Mouse (Mus musculus) frontal cortex, postnatal 25 days (tissue): ENCODE results near the gene Rfc1.
"Not testable (repeated sequence)": the region's sequence is repeated elsewhere in the genome, so short reads cannot be mapped to it uniquely, and the experiment has no call there.

Experiments
- DNase-seq, 2 experiments: peaks; one replicate each; pipeline ENCODE4 v3.0.0; 2022; ENCODE audit warnings: low spot score in 2 of 2

The Rfc1 gene

DNA sequence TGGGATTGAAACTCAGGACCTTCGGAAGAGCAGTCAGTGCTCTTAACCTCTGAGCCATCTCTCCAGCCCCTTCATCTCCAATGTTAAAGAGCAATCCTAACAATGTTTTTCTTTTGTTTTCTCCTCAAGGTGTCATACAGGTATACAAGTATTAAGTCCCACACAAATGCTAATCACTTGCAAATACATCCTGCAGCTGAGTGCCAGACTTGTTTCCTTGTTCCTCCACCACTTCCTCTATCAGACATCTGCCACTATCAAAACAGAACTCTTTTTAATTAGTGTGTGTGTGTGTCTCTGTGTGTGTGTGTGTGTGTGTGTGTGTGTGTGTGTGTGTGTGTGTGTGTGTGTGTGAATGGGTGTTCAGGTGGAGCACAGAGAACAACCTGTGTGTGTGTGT, 35.8 kb downstream of the Rfc1 start:
- DNase-seq, result not testable (repeated sequence)

DNA sequence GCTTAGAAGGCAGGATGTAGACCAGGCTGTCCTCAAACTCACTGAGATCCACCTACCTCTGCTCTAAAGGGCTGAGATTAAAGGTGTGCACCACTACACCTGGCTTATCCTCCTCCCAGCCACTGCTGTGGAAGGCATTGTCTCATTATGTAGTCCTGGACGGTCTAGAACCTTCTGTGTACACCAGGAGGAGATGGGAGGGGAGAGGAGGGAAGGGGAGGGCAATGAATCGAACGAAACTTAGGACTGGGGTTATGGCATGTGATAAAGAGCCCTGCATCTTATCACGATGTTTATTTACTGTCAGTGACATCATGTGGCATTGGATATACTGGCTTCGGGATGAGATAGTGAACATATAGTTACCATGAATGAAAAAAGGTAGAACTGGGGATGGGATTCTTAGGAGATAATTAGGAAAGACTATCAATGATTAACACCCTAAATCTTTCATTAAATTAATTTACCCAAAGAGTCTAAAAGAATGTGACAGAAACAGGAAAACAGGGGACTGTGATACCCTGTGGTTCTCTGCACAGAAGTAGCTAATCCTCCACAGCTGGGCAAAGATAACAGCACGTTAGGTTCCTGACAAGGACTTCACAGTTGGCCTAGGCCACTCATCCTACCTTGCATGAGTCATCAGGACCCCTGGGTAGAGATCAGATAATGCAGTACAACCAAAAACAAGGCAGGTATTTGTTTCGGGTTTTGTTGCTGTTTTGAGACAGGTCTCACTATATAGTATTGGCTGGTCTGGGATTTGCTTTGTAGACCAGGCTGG, 37.1 kb downstream of the Rfc1 start:
- no peak for DNase-seq

DNA sequence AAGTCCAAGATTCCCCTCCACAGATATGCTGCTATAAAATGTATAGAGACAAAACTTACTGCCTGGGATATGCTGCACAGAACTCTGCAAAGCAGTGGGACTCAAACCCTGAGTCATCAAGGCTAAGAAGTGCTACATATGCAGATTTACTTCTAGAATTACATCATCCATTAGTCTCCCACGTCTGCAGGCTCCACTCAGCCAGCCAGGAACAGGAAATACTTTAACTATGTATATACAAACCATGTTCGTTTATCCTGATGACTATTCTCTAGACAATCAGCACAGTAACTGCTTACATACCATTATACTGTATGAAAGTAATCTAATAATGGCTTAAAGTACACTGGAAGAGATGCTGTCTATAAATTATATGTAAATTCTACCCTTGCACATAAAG, 41.2 kb downstream of the Rfc1 start:
- DNase-seq, result no peak

DNA sequence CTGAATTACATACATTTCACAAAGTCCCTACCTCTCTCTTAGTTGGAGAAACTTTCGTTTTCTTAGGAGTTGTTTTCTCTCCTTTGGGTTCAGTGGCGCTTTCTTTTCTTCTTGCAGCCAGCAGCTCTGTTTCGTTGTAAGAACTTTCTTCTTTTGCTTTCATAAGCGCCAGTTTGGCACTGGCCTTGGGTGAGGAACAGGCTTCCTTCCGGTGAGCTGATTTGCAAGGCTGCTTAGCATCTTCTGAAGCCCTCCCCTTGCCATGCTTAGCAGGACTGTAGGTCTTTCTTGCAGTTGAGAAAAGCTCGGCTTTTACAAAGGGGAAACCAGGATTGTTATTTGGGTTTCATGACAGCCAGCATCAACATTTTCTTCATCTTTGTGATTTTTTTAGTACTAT, 41.8 kb downstream of the Rfc1 start:
- no peak for DNase-seq

DNA sequence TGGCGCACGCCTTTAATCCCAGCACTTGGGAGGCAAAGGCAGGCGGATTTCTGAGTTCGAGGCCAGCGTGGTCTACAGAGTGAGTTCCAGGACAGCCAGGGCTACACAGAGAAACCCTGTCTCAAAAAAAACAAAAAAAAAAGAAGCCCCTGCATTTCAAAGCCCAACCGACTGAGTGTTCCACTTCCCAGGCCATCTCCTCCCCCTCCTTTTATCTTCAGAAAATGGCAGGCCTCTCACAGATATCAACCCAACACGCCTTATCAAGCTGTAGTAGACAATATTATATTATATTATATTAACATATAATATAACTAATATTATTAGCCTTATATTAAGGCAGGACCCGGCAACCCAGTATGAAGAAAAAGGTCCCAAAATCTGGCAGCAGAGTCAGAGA, 46.5 kb downstream of the Rfc1 start:
- not testable (repeated sequence) for DNase-seq

DNA sequence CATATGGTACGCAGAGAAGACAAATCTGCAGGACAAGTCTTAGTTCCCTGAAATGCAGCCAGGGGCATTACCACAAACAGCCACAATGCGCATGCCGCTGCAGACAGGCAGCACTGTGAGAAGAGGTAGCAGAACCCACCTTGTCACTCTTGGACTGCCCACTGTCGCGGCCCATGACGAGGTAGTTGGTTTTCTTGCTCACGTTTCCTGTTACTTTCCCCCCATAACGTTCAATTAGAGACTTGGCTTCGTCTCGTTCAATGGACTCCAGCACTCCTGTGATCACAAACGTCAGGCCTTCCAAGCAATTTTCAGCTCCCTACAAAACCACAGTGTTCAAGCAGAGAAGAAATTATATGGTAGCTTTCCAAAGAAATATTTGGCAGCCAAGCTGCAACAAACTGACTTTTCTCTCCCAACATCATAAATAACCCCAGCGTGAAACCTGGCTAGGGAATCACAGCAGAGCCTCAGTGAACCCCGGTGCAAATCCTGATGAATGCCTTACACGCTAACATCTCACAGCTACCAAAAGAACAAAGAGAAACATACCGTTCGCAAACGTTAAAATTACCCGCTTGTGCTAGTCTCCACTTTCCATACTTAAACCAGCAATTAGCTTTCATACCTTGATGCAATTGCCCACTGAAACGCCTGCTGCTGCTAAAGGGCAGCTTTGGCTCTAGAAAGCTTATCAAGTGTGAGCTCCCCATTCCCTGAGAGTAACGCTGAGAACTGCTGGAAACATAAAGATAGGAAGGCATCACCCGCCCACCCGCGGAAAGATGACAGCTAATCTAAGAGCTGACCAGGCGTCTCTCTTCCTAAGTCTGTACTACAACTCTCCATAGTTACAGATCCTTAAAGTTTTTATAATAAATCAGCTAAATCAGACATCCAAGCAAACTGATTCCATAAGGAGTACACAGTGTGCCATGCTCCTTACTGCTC, 47.4 kb downstream of the Rfc1 start:
- no peak for DNase-seq

DNA sequence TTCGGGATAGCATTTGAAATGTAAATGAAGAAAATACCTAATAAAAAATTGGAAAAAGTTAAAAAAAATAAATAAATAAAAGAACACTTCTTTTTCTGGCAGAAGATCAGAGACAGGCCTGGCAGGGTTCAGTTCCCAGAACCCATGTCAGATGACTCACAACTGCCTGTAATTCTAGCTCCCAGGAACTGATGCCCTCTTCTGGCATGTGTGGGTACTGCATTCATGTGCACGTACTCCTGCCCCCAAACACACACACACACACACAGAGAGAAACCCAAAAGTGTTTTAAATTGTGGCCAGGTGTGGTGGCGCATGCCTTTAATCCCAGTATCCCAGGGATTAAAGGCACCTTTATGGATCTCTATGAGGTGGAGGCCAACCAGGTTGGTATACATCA, 51.3 kb downstream of the Rfc1 start:
- no peak for DNase-seq

DNA sequence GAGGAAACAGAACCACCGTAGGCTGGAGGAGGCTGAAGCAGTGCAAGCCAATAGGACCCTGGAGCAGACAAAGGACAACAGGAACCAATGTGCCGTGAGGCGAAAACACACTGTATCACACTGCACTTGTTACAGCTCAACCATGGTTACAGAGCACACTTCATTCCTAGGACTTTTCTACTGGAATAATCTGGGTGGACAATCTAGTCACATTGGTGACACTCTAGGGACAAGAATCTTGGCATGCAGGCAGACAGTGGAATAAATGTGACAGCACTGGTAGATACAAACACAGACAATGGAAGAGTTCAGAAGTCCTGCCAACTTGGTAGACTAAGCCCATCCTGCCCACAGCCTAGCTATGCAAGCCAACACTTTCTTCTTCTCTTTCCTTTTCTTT, 54.3 kb downstream of the Rfc1 start:
- DNase-seq, result no peak

DNA sequence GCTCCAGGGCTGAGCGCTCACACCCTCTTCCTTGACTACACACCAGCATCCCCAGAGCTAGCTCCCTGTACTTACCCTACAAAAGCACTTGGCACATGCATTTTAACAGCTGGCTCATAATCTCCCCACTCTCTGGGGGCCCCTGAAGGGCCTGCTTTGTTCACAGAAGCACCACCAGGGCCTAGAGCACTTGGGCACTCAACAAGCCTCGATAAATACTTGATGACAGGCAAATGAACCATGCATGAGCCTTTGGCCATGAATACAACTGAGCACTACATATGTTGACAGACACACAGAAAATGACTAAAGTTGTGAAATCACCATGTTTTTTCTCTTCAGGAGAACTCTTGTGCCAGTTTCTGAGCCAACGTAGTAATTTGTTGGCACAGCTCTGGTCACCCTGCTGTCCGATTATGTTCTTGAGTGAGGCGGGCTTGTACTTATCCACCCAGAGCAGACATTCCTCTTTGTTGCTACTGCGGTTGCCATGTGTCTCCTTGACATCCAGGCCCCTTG, 56.3 kb downstream of the Rfc1 start:
- DNase-seq, result no peak

DNA sequence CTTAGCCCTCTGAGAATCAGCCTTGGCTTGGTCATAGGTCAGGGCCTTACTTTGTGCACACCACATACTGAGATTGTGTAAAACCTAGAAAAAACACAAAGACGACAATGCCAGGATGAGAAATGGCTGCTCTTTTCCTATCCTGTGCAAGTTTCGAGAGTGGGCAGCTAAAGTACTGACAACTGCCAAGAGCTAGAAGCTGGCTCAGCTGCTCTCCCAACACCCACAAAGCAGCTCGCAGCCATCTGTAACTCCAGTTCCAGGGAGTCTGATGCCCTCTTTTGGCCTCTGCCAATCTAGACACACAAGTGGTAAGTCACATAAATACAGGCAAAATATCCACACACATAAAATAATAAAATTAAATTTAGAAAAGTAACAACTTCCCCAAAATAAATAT, 61.5 kb downstream of the Rfc1 start:
- DNase-seq, result no peak

DNA sequence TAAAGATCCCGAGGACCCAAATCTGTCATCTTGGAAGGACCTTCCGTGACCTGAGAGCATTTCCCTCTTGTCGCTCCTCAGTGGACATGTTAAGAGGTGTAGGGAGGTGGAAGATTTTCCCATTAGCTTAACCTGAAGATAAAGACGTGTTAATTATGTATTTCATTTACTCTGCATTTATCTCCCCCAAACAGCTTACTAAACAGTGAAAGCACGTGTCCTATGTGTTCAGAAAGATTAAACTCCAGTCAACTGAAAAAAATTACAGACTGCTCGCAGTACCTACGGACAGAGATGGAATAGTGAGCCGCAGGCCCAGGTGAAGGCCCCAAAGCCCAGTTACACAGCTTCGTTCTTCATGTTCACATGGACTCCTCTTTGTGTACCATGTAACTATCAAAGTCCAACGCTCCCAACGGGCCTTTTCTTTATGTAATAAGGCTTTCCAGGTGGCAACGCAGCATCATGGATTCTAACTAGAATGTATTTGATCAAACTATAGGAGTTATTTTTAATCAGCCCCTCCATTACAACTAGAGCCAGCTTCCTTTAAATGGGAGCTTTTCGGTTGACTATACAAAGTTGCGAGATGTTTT, 77.5 kb downstream of the Rfc1 start:
- DNase-seq, result no peak

DNA sequence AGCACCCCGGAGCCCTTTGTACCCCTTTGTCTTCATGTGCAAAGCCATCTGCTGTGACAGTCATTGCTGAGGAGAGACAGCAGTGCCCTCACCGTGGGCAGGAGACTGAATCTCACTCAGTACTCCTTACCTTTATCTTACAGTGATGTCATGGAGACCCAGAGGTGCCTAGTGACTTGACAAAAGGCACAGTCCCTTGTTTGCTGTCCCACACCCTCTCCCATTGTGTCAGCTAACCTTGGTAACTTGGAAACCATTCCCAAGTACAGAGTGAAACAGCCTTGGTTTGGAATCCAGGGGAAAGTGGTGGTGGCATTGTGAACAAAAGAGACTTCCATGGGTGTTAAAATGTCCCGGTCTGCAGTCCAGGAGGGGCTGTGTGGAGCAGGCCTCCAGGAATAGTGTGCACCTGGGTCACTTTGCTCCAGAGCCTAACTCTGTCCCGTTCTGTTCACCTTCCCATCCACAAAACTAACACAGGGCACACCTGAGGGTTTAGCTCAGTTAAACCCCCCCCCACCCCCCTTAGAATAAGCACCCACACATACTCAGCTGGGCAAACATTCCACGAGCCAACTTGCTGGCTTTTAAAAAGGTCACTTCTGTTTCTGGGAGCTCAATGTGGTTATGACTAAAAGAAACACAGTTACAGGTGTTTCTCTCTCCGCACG, 85.2 kb downstream of the Rfc1 start:
- no peak for DNase-seq

DNA sequence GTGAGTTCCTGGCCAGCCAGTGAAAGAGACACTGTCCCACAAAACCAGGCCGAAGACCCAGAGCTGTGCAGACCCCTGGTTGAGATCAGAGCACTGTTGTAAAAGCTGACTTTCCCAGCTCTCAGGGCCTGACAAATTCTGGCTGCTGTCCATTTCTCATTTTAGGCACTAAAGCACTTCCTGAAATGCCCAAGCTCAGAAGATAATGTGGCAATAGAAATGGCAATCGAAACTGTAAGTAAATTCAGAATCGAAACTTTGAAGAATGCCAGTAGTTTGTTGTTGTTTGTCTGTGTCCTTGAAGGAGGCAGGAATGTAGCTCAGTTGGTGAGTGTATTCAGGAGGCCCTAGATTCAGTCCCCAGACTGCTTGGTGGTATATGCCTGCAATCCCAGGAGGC, 88.2 kb downstream of the Rfc1 start:
- DNase-seq, result no peak

DNA sequence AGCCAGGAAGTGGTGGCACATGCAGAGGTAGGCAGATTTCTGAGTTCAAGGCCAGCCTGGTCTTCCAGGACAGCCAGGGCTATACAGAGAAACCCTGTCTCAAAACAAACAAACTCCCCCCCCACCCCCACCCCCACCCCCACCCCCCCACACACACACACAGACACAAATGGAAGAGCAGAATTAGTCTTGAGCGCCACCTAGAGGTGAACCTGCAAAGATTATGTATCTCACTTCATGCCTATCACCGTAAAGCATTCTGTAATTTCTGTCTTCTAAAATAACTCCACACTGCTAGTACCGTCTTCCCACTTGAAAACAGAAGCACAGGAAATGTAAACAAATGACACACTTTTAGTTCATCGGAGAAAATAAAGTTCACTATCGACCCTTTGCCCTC, 92.7 kb downstream of the Rfc1 start:
- no peak for DNase-seq

DNA sequence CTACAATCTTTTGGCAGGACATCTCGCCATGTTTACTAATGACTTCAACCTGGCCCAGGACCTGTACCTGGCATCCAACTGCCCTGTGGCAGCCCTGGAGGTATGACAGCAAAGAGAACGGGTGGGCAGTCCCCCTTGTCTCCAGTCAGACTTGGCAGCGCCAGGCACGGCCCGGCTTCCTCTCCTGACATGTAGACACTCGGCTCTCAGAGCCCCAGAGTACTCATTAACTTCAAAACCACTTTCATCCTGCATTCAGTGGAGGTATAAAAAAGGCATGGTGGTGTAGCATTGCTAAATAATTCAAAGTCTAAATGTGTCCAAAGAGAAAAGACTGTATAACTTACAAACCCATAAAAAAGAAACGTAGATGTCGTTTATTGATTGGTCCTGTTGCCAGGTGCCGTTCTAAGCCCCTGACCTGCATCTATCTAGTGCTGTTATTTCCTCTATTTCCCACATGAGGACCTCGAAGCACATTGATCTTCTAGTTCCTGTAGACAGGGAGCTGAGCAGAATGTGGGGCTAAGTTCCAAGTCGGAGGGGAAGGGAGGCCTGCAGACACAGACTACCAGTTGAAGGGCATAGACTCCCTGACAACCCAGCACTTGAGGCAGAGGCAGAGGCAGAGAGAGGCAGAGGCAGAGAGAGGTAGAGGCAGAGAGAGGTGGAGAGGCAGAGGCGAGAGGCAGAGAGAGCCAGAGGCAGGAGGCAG, 104.0 kb downstream of the Rfc1 start:
- DNase-seq, result no peak

DNA sequence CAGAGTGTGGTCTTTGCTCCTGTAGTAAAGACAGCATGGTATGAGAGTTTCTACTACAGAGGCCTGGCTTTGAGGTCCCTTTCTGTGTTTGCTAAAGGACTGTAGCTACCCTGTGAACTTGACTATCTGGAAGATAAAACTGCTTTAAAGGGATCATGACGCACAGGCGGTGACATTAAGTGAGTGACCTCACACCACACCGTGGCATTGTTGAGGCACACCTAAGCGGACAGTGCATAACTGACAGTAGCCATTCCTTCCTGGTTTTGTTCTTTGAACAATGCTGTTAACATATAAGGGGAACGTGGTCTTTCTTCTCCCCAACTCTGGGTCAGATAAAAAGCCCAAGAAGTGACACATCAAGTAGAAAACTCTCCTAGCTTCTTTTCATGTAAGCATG, 111.4 kb downstream of the Rfc1 start:
- DNase-seq, result no peak

DNA sequence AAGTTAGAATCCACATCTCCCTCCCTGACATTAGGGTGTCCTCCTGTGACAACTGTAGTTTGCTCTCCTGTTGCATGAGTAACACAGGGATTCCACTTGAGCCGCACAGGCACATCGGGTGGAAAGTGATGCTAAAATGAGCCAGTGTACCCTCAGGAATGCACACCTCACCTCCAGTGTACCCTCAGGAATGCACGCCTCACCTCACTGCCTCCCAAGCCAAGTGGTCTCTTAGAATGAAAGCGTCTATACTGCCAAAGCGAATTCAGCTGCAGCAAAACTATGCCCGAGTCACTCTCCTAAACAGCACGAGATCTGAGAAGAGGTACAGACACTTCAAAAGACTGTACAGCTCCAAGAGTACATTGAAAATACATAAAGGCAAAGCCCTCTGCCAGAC, 114.4 kb downstream of the Rfc1 start:
- DNase-seq, result no peak

DNA sequence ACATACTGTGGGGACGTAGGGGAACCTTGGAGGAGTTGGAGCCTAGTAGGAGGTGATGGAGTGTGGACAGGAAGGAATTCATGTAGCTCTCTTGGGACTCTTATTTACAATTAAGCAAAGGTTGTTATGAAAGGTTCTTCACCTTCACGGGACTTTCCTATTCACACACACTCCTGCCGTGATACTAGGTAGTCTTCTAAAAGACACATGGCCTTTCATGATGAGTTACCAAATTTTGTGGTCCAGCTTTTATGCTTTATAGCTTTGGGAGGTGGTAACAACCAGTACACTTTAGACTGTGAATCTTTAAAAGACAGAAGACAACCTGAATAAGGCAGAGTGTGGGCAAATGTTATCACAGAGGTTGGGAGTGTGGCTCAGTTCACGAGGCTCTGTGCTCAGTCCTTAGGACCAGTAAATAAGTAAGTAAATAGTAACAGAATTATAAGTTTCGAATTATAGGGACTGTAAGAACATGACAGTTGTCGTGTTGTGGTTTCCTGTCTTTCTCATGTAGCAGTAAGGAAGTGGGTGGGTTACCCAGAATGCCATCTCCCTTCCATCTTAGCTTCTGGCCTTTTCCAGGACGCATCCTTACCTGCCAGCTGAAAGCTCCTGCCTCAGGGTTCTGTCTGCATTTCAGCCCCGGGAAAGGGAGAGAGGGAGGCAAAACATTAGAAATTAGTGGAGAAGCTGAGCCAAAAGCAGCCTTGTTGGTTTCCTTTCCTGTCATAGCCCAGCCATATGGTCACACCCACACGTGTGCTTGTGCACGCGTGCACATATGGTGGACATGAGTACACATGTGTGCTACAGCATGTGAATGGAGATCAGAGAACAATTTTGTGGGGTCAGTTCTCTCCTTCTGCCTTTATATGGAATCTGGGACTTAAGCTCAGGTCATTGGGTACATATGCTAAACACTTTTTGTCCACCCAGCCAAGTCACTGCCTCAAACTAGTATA, 117.9 kb downstream of the Rfc1 start:
- DNase-seq, result no peak

DNA sequence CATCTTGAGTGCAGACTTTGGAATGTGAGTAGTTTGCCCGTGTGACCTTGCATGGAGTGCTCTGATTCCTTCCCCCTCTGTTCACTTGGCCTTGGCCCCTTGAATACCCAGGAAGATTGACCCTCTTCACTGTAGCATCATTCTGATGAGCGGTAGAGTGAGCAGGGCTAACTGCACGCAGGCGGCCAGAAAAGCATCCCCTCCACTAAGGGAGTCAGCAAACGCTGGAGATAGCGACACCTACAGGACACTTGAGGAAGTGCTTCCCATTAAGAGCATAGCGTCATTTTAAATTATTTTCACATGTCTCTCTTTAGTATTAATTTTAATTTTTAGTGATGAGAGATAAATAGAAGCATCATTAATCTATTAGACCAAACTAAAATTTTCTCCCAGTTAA, 122.1 kb downstream of the Rfc1 start:
- no peak for DNase-seq
